Mouse (Mus musculus): ENCODE measurements around the gene Ednrb. TPM values are rescaled to one million over a fixed set of nuclear protein-coding genes. Genes with fewer than 3 reads are reported as not detected.
"Not testable (repeated sequence)": the region's sequence is repeated elsewhere in the genome, so short reads cannot be mapped to it uniquely, and the experiment has no call there.

Ednrb gene
- polyA plus RNA-seq, 1 experiment = 0.27 TPM

- H3K9me3 ChIP-seq = no peaks in the 10 kb centered on the region
- no peaks in the 10 kb centered on the region for H3K27me3 ChIP-seq (replicated peaks)
- no peaks in the 10 kb centered on the region for H3K4me1 ChIP-seq
- no peaks in the 10 kb centered on the region for H3K36me3 ChIP-seq (replicated peaks; ENCODE audit: low read length)
- TF ChIP-seq FLI1 (IDR thresholded peaks at IDR 0.05; ENCODE audit: low read length) (no peak), GATA1 (IDR thresholded peaks at IDR 0.05; ENCODE audit: borderline replicate concordance, low read length) (no peak)
- H3K4me3 ChIP-seq (replicated peaks) = no peak overlapping the region
Observed at GRCm38 (mm10) chr14:103803907-103804659, 40.1 kb downstream of the Ednrb start.

- Histone ChIP-seq H3K4me3 (replicated peaks) (no peak overlapping the region), H3K4me1 (no peaks in the 10 kb centered on the region), H3K27me3 (replicated peaks) (no peaks in the 10 kb centered on the region), H3K36me3 (replicated peaks; ENCODE audit: low read length) (no peaks in the 10 kb centered on the region), H3K9me3 (no peaks in the 10 kb centered on the region)
- TF ChIP-seq FLI1 (IDR thresholded peaks at IDR 0.05; ENCODE audit: low read length) = no peak
Observed at GRCm38 (mm10) chr14:103797123-103797522, 47.1 kb downstream of the Ednrb start.

- Histone ChIP-seq H3K4me3 (replicated peaks) (no peak overlapping the region), H3K27me3 (replicated peaks) (no peaks in the 10 kb centered on the region), H3K36me3 (replicated peaks; ENCODE audit: low read length) (no peaks in the 10 kb centered on the region), H3K4me1 (no peaks in the 10 kb centered on the region), H3K9me3 (no peaks in the 10 kb centered on the region)
- no peak for TF ChIP-seq GATA1 (IDR thresholded peaks at IDR 0.05; ENCODE audit: borderline replicate concordance, low read length)
- no peak for TF ChIP-seq FLI1 (IDR thresholded peaks at IDR 0.05; ENCODE audit: low read length)
Observed at GRCm38 (mm10) chr14:103795591-103795990, 48.6 kb downstream of the Ednrb start.

GRCm38 (mm10) chr14:103793409-103793808, 50.8 kb downstream of the Ednrb start:
- H3K9me3 ChIP-seq = no peaks in the 10 kb centered on the region
- no peaks in the 10 kb centered on the region for H3K4me1 ChIP-seq
- H3K4me3 ChIP-seq (replicated peaks) = no peak overlapping the region
- no peaks in the 10 kb centered on the region for H3K27me3 ChIP-seq (replicated peaks)
- TF ChIP-seq FLI1 (IDR thresholded peaks at IDR 0.05; ENCODE audit: low read length) = no peak
- TF ChIP-seq GATA1 (IDR thresholded peaks at IDR 0.05; ENCODE audit: borderline replicate concordance, low read length) = no peak
- no peaks in the 10 kb centered on the region for H3K36me3 ChIP-seq (replicated peaks; ENCODE audit: low read length)

GRCm38 (mm10) chr14:103792726-103793125, 51.5 kb downstream of the Ednrb start:
- H3K36me3 ChIP-seq (replicated peaks; ENCODE audit: low read length) = no peaks in the 10 kb centered on the region
- H3K27me3 ChIP-seq (replicated peaks) = no peaks in the 10 kb centered on the region
- no peaks in the 10 kb centered on the region for H3K9me3 ChIP-seq
- H3K4me3 ChIP-seq (replicated peaks) = no peak overlapping the region
- no peaks in the 10 kb centered on the region for H3K4me1 ChIP-seq
- TF ChIP-seq GATA1 (IDR thresholded peaks at IDR 0.05; ENCODE audit: borderline replicate concordance, low read length) = no peak
- no peak for TF ChIP-seq FLI1 (IDR thresholded peaks at IDR 0.05; ENCODE audit: low read length)

GRCm38 (mm10) chr14:103787547-103787946, 56.7 kb downstream of the Ednrb start:
- TF ChIP-seq GATA1 (IDR thresholded peaks at IDR 0.05; ENCODE audit: borderline replicate concordance, low read length) (no peak), FLI1 (IDR thresholded peaks at IDR 0.05; ENCODE audit: low read length) (no peak)
- H3K4me3 ChIP-seq (replicated peaks) = no peak overlapping the region
- H3K4me1 ChIP-seq = no peaks in the 10 kb centered on the region
- H3K9me3 ChIP-seq = peaks cover 1% of the 10 kb centered on the region
- no peaks in the 10 kb centered on the region for H3K27me3 ChIP-seq (replicated peaks)
- H3K36me3 ChIP-seq (replicated peaks; ENCODE audit: low read length) = no peaks in the 10 kb centered on the region

- TF ChIP-seq FLI1 (IDR thresholded peaks at IDR 0.05; ENCODE audit: low read length) (no peak), GATA1 (IDR thresholded peaks at IDR 0.05; ENCODE audit: borderline replicate concordance, low read length) (no peak)
- no peaks in the 10 kb centered on the region for H3K27me3 ChIP-seq (replicated peaks)
- peaks cover 5% of the 10 kb centered on the region for H3K9me3 ChIP-seq
- no peaks in the 10 kb centered on the region for H3K4me1 ChIP-seq
- no peak overlapping the region for H3K4me3 ChIP-seq (replicated peaks)
- H3K36me3 ChIP-seq (replicated peaks; ENCODE audit: low read length) = no peaks in the 10 kb centered on the region
Observed at GRCm38 (mm10) chr14:103785096-103785965, 58.9 kb downstream of the Ednrb start.

GRCm38 (mm10) chr14:103780336-103780735, 63.9 kb downstream of the Ednrb start:
- not testable (repeated sequence) for H3K4me3 ChIP-seq (replicated peaks); H3K36me3 ChIP-seq (replicated peaks; ENCODE audit: low read length); H3K27me3 ChIP-seq (replicated peaks); H3K9me3 ChIP-seq; H3K4me1 ChIP-seq

GRCm38 (mm10) chr14:103779276-103779675, 64.9 kb downstream of the Ednrb start:
- Histone ChIP-seq H3K4me3 (replicated peaks) (no peak overlapping the region), H3K36me3 (replicated peaks; ENCODE audit: low read length) (no peaks in the 10 kb centered on the region), H3K27me3 (replicated peaks) (no peaks in the 10 kb centered on the region), H3K4me1 (no peaks in the 10 kb centered on the region), H3K9me3 (peaks cover 10% of the 10 kb centered on the region)
- no peak for TF ChIP-seq GATA1 (IDR thresholded peaks at IDR 0.05; ENCODE audit: borderline replicate concordance, low read length)
- no peak for TF ChIP-seq FLI1 (IDR thresholded peaks at IDR 0.05; ENCODE audit: low read length)

- H3K4me1 ChIP-seq = no peaks in the 10 kb centered on the region
- no peak for TF ChIP-seq FLI1 (IDR thresholded peaks at IDR 0.05; ENCODE audit: low read length)
- peaks cover 10% of the 10 kb centered on the region for H3K9me3 ChIP-seq
- no peak overlapping the region for H3K4me3 ChIP-seq (replicated peaks)
- H3K27me3 ChIP-seq (replicated peaks) = no peaks in the 10 kb centered on the region
- H3K36me3 ChIP-seq (replicated peaks; ENCODE audit: low read length) = no peaks in the 10 kb centered on the region
Observed at GRCm38 (mm10) chr14:103778533-103779151, 65.6 kb downstream of the Ednrb start.

Measured in megakaryocyte, embryonic 14.5 days (primary cell).